Mouse (Mus musculus): ENCODE data around the gene Kl.

Kl gene

GRCm38 (mm10) chr5:150962756-150963155 lies 10.3 kb downstream of the Kl start:
- DNase-seq (ENCODE audit: low spot score in 2 of 2), result no peak

DNA sequence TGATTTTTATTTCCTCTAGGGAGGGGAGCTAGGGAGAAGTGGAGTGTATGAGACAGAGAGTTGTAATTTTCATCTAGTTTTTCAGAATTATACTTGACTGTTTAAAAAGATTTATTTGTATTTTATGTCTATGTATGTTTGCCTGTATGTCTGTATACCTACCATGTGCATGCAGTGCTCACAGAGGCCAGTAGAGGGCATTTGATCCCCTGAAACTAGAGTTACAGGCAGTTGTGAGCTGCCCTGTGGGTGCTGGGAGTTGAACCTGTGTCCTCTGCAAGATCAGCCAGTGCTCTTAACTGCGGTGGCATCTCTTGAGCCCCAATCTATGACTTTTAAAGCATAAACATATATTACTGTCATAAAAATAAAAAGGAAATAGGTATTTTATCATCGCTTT lies 15.5 kb downstream of the Kl start:
- no peak for DNase-seq (ENCODE audit: low spot score in 2 of 2)

GRCm38 (mm10) chr5:150970551-150970950 lies 18.1 kb downstream of the Kl start:
- DNase-seq (ENCODE audit: low spot score in 2 of 2), result no peak

DNA sequence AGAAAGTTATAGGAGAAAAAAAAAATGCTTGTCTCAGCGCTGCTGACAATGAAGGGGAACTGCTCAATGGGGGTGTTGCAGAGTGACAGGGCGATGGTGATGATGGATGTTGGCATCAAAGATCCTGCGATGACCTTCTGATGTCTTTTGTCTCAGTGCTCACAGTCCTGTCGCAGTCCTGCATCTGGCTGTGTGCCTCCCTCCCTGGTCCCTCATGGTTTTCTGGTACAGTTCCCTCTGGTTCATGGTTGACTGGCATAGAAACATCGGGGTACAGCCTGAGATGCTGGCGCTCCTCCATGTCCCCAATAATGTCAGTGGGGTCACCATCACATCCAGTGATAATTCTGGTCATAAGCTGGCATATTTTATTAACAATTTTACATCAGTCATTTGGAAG lies 18.7 kb downstream of the Kl start:
- DNase-seq (ENCODE audit: low spot score in 2 of 2), result no peak

DNA sequence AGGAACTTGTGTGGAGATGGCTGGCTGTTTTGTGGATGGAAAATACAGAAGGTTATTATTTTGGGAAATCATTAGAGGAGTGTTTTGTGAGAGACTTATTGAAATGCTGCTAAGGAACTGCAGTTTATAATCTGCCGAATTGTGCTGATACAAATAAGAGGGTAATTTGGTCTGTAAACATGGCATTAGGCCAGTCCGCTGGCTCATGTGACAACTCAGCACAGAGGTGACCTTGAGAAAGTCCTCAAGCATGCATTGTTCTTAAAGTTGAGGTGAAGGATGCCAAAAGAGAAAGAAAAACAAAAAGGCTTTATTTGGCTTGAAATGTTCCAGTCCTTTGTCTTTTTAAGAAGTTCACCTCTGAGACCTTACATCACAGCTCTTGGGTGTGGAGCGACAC lies 21.8 kb downstream of the Kl start:
- no peak for DNase-seq (ENCODE audit: low spot score in 2 of 2)

DNA sequence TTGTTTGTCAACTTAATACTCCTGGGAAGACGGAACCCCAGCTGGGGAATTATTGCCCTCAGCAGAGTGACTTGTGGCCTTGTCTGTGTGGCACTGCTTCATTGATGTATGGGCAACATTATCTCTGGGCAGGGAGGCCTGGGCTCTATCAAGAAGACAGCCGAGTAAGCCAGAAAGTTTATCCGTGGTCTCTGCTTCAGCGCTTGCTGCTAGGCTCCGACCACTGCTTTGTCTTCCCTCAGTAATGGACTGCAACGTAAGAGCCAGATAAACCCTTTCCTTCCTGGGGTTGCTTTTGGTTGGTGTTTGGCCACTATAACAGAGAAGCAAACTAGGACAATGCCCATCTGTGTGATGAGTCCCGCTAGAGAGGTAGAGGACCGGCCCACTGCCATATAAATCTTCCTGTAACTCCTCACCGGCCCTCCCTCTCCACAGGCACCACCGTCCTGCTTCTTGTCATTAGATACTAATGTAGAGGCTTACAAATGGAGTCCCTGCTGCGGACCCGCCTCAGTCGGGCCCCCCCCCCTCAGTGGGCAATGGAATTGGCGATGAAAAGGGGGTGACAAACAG lies 25.1 kb downstream of the Kl start:
- DNase-seq (ENCODE audit: low spot score in 2 of 2), result no peak

GRCm38 (mm10) chr5:150979341-150980136 lies 27.1 kb downstream of the Kl start:
- DNase-seq (ENCODE audit: low spot score in 2 of 2), result no peak

GRCm38 (mm10) chr5:150982082-150982481 lies 29.7 kb downstream of the Kl start:
- no peak for DNase-seq (ENCODE audit: low spot score in 2 of 2)

GRCm38 (mm10) chr5:150994096-150994495 lies 41.7 kb downstream of the Kl start:
- no peak for DNase-seq (ENCODE audit: low spot score in 2 of 2)

DNA sequence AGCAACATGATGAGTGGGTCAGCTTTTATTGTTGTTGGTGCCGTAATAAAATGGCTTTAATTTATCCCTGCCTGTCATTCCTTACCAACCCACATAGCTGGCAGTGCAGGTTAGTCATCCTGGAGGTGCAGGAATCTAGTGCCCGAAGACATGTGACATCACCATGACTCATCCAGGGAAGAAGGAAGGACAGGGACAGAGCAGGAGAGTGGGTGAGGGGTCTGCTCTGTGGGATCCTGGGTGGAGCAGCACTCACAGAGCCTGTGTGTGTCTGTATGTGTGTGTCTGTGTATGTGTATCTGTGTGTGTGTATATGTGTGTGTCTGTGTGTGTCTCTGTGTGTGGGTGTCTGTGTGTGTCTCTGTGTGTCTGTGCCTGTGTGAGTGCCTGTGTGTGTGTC lies 44.2 kb downstream of the Kl start:
- peak in 1 of 2 experiments; percentile 23 for DNase-seq (ENCODE audit: low spot score in 2 of 2)

DNA sequence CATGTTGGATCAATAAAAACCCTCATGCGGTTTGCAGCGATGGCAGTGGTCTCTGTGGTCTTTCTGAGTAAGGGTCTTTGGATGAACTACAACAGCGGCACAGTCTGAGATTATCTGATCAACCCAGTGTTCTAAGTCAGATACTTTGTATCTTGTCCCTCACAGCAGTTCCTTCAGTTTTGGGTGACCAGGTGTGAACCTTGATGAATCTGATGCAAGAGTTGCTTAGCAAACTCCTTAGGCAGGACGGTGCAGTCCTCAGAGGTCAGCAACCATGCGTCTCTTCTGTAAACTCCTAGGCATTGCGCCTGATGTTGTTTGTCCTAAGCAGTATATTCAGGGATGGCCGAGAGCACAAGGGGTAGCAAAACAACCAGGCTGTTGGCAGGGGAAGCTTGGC lies 48.7 kb downstream of the Kl start:
- no peak for DNase-seq (ENCODE audit: low spot score in 2 of 2)

DNA sequence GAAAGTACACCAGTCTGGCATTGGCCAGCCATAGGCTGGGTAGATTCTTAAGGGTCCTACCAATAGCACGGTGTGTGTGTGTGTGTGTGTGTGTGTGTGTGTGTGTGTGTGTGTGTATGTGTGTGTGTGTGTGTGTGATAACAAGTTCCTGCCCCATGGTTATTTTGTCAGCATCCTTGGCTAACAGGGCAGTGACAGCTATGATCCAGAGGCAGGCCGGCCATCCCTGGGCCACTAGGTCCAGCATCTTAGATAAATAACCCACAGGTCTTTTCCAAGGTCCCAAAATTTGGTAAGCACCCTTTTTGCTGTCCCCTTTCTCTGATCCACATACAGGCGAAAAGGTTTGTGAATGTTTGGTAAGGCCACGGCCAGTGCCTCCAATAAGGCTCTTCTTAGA lies 49.6 kb downstream of the Kl start:
- DNase-seq (ENCODE audit: low spot score in 2 of 2), result no peak

- DNase-seq (ENCODE audit: low spot score in 2 of 2), result no peak
These were observed 51.9 kb downstream of the Kl start for GRCm38 (mm10) chr5:151004216-151004755.

GRCm38 (mm10) chr5:151018450-151018849 lies 66.0 kb downstream of the Kl start:
- no peak for DNase-seq (ENCODE audit: low spot score in 2 of 2)

GRCm38 (mm10) chr5:151018959-151019358 lies 66.6 kb downstream of the Kl start:
- no peak for DNase-seq (ENCODE audit: low spot score in 2 of 2)

DNA sequence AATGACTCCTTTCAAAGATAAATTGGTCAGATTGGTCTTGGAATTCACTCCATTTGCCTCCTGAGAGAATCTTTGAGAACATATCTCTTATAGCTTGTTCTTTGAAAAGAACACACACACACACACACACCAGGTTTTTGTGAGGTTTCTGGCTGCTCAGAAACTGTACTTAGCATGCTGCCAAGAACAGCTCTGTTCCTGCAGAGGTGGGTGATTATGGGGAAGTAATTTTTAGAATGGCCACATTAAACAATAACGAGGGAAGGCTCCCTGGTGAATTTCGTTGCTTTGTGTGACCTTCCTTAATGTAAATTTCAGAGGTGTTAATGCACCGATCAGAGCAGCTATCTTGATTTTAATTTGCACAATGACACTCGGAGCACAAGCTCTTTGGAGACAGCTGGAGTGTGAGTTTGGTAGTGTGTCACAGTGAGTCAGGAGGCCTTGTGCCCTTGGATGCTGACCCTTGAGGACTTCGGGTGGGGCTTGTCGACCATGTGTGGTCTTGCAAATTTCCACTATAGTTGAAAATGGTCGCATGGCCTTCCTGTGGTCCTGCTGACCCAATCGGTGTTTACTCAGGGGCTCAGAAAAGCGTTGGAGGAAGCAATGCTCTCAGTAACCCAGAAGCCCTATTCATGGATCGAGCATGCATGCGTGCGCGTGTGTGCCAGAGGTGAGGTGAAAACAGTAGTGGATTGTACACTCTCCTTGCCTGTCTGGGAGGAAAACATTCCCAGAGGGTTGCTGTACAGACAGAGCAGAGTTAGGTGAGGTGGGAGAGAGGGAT lies 67.8 kb downstream of the Kl start:
- peak in 1 of 2 experiments; percentile 36 for DNase-seq (ENCODE audit: low spot score in 2 of 2)

- no peak for DNase-seq (ENCODE audit: low spot score in 2 of 2)
These were observed 68.4 kb downstream of the Kl start for GRCm38 (mm10) chr5:151020831-151021230.

GRCm38 (mm10) chr5:151022026-151022425 lies 69.6 kb downstream of the Kl start:
- DNase-seq (ENCODE audit: low spot score in 2 of 2), result peak in 1 of 2 experiments; percentile 52

DNA sequence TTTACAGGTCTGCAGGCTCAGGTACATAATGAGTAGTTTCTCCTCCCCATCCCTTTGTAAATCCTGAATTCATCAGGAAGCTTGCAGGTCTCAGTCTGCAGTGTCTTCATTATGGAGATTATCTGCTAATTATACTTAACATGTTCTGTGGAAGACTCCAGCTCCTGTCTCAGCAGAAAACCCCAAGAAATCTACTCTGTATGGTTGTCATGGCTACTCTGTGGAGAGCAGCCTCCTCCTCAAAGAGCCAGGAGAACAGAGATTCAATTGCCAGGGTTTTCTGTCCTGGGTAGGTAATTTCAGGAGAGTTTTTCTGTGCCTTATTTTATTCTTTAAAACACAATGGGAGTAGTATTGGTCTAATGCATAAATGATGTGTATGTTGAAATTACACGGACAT lies 70.5 kb downstream of the Kl start:
- no peak for DNase-seq (ENCODE audit: low spot score in 2 of 2)

GRCm38 (mm10) chr5:151023461-151023860 lies 71.1 kb downstream of the Kl start:
- DNase-seq (ENCODE audit: low spot score in 2 of 2), result peak; percentile 16 to 26

DNA sequence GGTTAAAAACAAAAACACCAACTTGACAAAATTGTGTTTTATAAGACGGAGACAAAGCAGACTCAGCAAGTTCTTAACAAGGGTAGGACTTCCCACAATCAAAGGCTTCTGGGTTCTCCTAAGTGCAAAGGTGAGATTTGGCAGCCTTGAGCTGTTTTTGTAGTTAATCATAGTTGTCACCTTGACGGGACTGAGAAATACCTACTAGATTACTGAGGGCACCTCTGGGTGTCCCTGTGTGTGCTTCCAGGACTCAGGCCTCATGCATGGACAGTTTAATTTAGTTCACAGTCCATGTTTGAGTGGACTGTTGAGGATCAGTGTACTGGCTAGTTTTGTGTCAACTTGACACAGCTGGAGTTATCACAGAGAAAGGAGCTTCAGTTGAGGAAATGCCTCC lies 72.1 kb downstream of the Kl start:
- no peak for DNase-seq (ENCODE audit: low spot score in 2 of 2)

- no peak for DNase-seq (ENCODE audit: low spot score in 2 of 2)
These were observed 73.7 kb downstream of the Kl start for GRCm38 (mm10) chr5:151026069-151026468.
